Mouse (Mus musculus) liver, adult (tissue): ENCODE data around the gene Aco1.

ENCODE experiments used
- GATA4 ChIP-seq: IDR thresholded peaks from 2 replicates; pipeline ENCODE4 v1.6.1; 2014; ENCODE audit warnings: mild to moderate bottlenecking, low read length; ENCODE audit not compliant: insufficient replicate concordance

The Aco1 gene

DNA sequence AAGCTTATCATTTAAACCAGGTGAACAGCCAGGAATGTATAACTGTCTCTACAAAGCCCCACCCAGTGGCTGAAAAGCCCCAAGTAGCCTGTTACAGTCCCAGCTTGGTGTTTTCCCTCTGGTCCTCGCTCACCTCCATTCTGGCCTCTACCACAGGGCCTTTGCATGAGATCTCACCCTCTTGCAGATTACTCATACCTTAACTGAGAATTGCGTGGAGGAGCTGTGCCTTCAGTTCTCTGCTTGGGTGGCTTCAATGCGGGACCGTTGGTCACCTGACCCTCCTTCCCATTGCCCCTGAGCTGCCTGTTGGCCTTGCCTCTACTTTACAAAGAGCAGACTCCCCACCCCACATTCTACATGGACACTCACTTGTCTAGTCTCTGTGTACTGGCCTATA, 10.6 kb downstream of the Aco1 start:
- TF ChIP-seq GATA4: no peak

DNA sequence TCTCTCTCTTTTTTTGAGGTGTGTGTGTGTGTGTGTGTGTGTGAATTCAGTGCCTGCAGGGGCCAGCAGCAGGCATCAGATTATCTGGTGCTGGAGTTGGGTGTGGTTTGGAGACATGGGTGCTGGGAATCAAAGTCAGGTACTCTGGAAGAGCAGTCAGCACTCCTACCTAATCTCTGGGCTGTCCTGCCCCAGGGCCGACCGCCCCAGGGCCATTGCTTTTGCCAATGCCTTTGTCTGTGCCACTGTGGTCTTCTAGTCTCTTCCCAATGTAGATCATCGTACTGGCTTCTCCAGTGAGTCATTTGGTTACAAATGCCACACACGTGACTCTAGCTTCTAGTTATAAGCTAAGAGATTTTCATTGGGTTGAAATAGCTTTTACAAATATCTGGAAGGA, 11.9 kb downstream of the Aco1 start:
- no peak for TF ChIP-seq GATA4

- no peak for TF ChIP-seq GATA4
Measured at GRCm38 (mm10) chr4:40155467-40155999, 12.7 kb downstream of the Aco1 start.

GRCm38 (mm10) chr4:40156153-40156552, 13.3 kb downstream of the Aco1 start:
- TF ChIP-seq GATA4: peak; percentile 90

GRCm38 (mm10) chr4:40156582-40157499, 14.0 kb downstream of the Aco1 start:
- TF ChIP-seq GATA4: no peak

DNA sequence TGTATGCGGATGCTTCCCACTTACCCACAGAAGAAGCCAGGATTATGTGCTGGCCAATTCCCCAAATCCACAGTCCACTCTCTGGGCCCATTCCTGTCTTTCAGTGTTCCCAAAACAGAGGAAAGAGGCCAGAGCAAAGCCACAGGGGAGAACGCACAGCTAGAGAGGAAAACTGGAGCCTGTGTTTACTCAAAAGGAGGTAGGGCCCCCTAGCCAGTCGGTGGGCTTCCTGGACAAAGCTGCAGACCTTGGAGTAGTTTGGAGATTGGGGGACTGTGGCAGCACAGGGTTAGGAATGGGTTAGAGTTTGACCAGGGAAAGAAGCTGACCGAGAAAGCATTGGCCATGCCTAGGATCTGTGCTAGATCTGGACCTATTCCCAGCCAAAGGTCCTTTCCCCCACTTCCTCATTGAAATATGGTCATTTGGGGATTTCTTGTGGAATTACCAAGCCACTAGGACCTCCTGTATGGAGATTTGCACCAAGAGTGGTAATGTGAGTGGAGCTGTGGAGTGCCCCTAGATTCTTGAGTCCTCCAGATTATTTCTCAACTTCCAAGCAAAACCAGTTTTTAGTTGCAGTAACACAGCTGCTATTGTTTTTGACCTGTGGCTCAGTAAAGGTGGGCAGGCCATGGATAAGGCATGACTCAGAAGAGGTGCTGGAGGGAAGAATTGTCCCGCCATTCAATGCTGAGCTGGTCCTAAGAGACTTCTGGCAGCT, 14.8 kb downstream of the Aco1 start:
- TF ChIP-seq GATA4: no peak

DNA sequence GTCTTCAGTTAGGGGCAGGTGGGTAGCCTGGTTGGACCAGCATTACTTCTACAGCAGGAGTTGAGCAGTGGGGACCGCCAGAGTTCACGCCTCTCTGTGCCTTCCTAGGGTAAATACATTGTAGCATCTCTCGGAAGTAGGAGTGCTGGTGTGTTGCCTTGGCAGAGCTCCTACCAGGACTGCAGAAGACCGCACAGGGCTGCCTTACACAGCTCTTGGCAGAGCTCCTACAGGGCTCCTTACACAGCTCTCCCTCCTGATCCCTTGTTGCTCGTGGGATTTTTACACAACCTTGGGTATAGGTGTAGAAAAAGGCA, 15.3 kb downstream of the Aco1 start:
- no peak for TF ChIP-seq GATA4

GRCm38 (mm10) chr4:40160591-40161434, 17.9 kb downstream of the Aco1 start:
- TF ChIP-seq GATA4: no peak

DNA sequence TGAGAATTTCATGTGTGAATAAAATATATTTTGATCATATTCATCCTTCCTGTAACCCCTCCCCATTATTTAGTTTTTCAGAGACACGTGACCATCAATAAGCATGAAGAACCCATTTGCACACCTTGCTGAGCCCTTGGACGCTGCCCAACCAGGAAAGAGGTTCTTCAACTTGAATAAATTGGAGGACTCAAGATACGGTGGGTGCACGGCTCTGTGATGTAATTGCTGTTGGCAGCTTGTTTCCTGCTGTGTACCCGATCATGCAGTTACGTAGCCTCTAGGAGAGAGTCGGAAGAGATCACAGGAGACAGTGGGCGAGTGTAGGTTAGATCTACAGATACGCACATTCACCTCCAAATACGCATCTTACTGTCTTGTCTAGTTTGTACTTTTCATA, 20.8 kb downstream of the Aco1 start:
- TF ChIP-seq GATA4: no peak

DNA sequence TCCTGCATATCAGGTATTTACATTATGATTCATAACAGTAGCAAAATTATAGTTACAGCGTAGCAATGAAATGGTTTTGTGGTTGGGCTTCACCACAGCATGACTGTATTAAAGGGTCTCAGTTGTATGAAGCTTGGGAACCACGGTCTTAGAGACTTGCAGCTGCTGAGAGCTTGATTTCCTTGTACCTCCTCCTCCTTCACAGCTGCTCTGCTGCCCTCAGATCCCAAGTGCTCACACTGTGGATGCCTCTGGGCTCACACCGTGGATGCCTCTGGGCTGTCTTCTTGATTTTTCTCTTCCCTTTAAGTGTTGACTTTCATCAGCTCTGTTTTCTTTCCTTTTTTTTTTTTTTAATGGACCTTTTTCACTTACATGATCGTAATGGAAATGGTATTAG, 28.6 kb downstream of the Aco1 start:
- no peak for TF ChIP-seq GATA4

DNA sequence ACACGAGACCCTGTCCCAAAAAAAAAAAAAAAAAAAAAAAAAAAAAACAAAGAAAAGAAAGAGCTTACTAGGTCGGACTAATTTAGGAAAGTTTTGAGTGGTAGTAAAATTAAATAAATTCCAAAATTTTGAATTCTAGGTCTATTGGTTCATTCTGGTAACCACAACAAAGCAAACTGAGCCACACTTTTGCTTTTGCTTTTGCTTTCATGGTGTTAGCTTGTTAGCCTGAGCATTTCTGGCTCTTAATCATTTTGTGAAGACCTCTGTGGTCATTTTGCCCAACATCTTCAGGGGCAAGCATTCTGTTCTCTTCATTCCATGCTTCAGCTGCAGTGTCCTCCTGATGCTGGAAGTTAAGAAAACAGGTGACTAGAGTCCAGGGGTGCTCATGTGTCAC, 29.5 kb downstream of the Aco1 start:
- no peak for TF ChIP-seq GATA4

- no peak for TF ChIP-seq GATA4
Measured at GRCm38 (mm10) chr4:40174321-40174720, 31.4 kb downstream of the Aco1 start.

- TF ChIP-seq GATA4: no peak
Measured at GRCm38 (mm10) chr4:40178584-40178983, 35.7 kb downstream of the Aco1 start.

DNA sequence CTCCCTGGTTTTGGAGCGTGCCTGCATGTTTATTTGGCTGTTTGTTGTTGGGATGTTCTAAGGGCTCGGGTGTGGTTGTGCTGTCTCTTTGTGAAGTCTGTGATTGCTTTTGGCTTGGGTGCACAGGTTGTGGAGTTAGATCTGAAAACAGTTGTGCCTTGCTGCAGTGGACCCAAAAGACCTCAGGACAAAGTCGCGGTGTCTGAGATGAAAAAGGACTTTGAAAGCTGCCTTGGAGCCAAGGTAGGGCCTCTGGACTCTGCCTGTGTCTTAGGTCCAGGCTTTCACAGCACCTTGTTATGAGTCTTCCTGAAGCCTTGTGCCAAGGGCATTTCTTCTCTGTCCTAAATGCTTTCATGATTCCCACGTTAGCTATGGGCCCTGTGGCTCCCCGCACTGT, 37.2 kb downstream of the Aco1 start:
- no peak for TF ChIP-seq GATA4

DNA sequence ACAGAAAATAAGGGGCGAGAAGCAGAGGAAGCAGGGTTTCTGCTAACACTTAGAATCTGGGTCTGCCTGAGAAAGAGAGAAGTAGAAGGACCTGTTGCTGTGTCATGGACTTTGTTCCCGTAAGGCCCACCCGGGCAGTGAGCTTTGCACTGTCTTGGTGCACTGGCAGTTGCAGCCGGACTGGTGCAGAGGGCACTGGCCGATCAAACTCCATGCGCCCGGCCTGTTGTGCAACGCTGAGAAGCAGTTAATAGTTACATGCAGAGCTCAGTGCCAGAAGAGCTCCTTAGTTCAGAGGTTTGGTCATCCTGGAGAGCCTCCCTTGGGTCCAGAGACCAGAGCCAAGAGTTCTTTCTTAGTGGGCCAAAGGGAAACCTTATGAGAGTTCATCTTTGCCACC, 38.8 kb downstream of the Aco1 start:
- TF ChIP-seq GATA4: no peak
